Mouse (Mus musculus) liver, embryonic 16.5 days (tissue): ENCODE measurements around the gene Abhd8. TPM values are rescaled to one million over a fixed set of nuclear protein-coding genes. Genes with fewer than 3 reads are reported as not detected.
A peak's percentile ranks its signal among the peaks of the same experiment; 100 is the strongest.

ENCODE experiments used
- ATAC-seq: fragments of 200-750 bp; cut with Nextera tagmentation; 2 replicates; pipeline ENCODE4 v1.8.0; 2017; ENCODE audit warnings: low read depth, mild to moderate bottlenecking, moderate number of reproducible peaks, moderate library complexity
- H3K27ac ChIP-seq: fragments of 300-500 bp; sonication (generic); 2 replicates; pipeline ENCODE4 v1.5.1; 2014; ENCODE audit warnings: mild to moderate bottlenecking, low read length
- H3K27me3 ChIP-seq: fragments of 300-500 bp; sonication (generic); 2 replicates; pipeline ENCODE4 v1.6.1; 2014; ENCODE audit warnings: low read depth, low read length, mixed read lengths; ENCODE audit not compliant: control insufficient read depth, insufficient read depth
- H3K36me3 ChIP-seq: fragments of 300-500 bp; sonication (generic); 2 replicates; pipeline ENCODE4 v1.6.1; 2014; ENCODE audit warnings: mild to moderate bottlenecking; ENCODE audit not compliant: control insufficient read depth, insufficient read depth
- H3K4me1 ChIP-seq: fragments of 300-500 bp; sonication (generic); 2 replicates; pipeline ENCODE4 v1.6.1; 2014; ENCODE audit warnings: low read depth, low read length, mixed read lengths; ENCODE audit not compliant: control insufficient read depth
- H3K4me2 ChIP-seq: fragments of 300-500 bp; sonication (generic); 2 replicates; pipeline ENCODE4 v1.6.1; 2014; ENCODE audit warnings: low read depth, low read length, mixed read lengths
- H3K4me3 ChIP-seq: fragments of 300-500 bp; sonication (generic); 2 replicates; pipeline ENCODE4 v1.5.1; 2014; ENCODE audit warnings: low read depth, mild to moderate bottlenecking, low read length
- H3K9ac ChIP-seq: fragments of 300-500 bp; sonication (generic); 2 replicates; pipeline ENCODE4 v1.6.1; 2014; ENCODE audit warnings: low read depth, low read length
- H3K9me3 ChIP-seq: fragments of 300-500 bp; sonication (generic); replicated peaks from 2 replicates; pipeline ENCODE4 v1.6.1; 2016; ENCODE audit warnings: low read length; ENCODE audit not compliant: control insufficient read depth
- WGBS: fragments of 180-500 bp; shearing (Covaris S2); extraction: QIAGEN DNeasy Blood & Tissue Kit; methylation state at CpG from one replicate; pipeline ENCODE4 v1.1.7; 2014; ENCODE audit not compliant: insufficient replicate concordance; 5-methylcytosine and 5-hydroxymethylcytosine counted together
- polyA plus RNA-seq: library from polyadenylated mRNA; unstranded; fragments of >200 nt; fragmentation: Nextera tagmentation; extraction: Ambion mirVana; gene quantifications from 2 replicates; pipeline ENCODE4 v1.2.1, GENCODE M21; 2015

The Abhd8 gene
- polyA plus RNA-seq, 1 experiment from 2014 or later, result 5.0 TPM

DNA sequence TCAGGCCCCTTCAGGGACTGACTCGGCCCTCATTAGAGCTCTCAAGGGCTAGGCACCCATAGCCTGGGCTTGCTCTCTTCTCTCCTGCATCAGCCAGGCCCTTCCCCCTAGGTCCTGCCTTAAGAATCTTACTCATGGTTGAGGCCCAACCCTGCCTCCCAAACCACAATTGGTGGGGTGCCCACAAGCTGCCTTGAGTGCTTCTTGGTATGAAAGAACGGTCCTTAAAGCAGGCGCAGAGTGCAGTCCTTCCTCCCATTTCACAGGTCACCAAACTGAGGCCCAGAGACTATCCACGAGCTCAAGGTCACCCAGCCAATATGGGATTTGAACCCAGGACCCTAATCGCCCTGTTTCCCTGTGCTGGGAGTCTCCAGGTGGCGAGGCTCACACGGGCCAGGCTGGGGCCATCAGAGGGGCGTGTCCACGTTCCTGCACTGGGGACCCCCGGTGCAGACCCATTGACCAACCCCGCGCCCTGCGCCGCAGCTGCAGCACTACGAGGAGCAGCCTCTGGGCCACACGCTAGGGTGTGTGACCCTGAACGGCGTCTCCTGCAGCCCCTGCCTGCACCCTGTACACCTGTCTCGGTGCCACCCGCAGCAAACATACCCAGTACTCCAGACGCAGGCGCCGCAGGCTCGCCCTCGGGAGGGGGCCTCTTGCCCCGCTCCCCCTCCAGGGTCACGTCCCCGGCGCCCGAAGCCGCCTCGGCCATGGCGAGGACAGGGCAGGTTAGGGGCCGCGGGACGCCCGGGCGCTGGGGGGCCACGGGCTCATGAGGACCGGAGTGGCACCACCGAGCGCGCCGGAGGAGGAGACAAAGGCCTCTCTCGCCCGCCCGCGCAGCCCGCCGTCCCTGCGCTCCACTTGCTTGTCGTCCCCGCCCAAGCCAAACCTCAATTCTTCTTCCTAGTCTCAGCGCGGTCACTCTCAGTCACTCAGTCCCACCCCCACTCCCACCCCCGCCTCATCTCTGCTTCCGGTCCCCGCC is 22.0 kb upstream of the Abhd8 start, which contains the start of gene Ano8:
TSS of gene Ano8 (minus strand) at position 822 of the 994 bp plus-strand sequence.
- no peak for ATAC-seq
- Histone ChIP-seq H3K36me3 (no peaks in the 10 kb centered on the region; the same call in 1 of the 2 replicates), H3K27me3 (no peaks in the 10 kb centered on the region), H3K9me3 (no peaks in the 10 kb centered on the region), H3K4me2 (peak within 1 kb of the TSS; percentile 86), H3K4me1 (peaks cover 23% of the 10 kb centered on the region), H3K4me3 (peak within 1 kb of the TSS; percentile 64), H3K9ac (peak within 1 kb of the TSS; percentile 57), H3K27ac (no peak within 1 kb of the TSS)
- 4% methylated on average over 52 of the region's 58 CpGs for WGBS

DNA sequence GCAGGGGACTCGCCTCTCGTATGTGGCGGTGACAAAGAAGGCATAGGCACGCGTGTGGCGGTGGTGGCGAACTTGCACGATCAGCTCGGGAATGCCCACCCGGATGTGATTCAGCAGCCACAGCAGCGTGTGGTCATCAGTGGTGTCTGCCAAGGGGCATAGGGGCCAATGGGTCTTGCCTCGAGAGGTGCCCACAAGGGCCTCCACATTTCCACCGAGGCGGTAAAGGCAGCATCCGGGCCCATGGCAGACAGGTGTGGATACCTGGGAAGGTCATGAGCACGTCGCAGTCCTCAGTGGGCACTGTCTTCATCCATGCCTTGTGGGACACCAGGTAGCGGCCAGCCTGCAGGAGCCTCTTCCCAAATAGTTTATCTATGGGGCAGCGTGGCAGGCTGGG is 21.3 kb upstream of the Abhd8 start:
- H3K9ac ChIP-seq, result no peak overlapping the region

DNA sequence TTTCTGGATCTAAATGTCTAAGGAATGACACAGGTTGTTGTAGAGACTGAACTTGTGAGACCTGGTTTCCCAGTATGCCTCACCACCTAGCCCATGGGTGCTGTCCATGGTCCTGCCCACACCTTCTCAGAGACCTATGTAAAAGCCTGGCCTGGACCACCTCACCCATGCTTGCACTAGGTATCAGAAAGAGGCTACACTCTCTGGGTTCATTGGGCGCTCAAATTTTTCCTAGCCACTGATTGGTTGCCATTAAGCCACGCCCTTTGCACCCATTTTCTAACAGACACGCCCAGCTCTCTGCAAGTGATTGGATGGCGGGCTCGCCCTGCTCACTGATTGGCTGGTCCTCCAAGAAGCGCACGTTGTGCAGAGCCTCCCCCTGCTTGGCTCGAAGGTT is 20.5 kb upstream of the Abhd8 start:
- no peak overlapping the region for H3K9ac ChIP-seq
- H3K36me3 ChIP-seq, result no peaks in the 10 kb centered on the region
- peaks cover 14% of the 10 kb centered on the region for H3K4me1 ChIP-seq
- no peak overlapping the region for H3K4me2 ChIP-seq
- no peaks in the 10 kb centered on the region for H3K9me3 ChIP-seq
- WGBS, result 52% methylated on average over 8 of the region's 8 CpGs
- no peak for ATAC-seq
- H3K27me3 ChIP-seq, result no peaks in the 10 kb centered on the region
- H3K27ac ChIP-seq, result no peak overlapping the region
- no peak overlapping the region for H3K4me3 ChIP-seq

More for the DNA sequence above, 21.3 kb upstream of the Abhd8 start:
- ATAC-seq, result no peak
- Histone ChIP-seq H3K27ac (no peak overlapping the region), H3K9me3 (no peaks in the 10 kb centered on the region), H3K27me3 (no peaks in the 10 kb centered on the region), H3K4me3 (no peak overlapping the region), H3K4me1 (peaks cover 22% of the 10 kb centered on the region), H3K36me3 (no peaks in the 10 kb centered on the region), H3K4me2 (no peak overlapping the region)
- 91% methylated on average over 19 of the region's 19 CpGs for WGBS

DNA sequence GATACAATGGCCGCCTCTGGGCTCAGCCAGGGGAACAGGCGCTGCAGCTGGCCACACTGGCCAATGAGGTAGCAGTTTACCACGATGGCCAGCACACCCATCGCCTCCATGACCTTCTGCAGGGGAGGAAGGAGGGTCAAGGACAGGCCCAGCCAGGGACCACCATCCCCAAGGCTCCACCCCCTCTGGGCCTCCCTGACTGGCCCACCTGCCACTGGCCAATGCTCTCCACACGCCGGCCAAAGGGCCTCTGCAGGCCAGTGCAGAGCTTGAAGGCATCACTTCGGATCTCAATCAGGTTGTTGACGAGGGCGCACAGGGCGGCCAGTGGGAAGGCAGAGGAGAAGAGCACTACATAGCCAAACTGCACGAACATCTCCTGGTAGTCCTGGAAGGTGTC is 15.5 kb upstream of the Abhd8 start:
- WGBS, result 77% methylated on average over 10 of the region's 11 CpGs
- ATAC-seq, result no peak

DNA sequence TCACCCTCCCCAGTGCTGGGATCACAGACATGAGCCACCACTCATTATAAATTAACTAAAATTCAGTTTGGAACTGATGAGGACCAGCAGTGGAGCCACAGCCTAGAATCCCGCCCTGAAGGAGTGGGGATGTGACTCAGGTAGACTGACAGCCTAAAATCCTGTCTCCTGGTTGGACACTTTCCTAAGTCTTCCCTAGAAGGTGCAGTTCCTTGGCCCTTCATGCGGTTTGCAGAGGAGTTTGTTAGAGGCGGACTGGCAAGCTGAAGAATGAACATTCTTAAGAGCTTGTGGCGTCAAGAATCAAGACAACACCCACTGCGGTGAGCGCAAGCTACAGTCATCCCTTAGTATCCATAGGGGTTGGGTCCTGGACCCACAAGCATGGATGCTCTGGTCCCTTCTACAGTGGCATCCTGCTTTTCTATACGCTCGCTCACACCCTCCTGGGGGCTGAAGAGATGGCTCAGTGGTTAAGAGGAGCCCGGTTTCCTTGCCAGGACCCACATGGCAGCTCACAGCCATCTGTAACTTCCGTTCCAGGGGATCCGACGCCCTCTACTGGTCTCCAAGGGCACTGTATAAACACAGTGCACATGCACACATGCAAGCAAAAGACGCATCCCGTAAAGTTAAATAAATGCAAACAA is 13.9 kb upstream of the Abhd8 start:
- no peak overlapping the region; the same call in 1 of the 2 replicates for H3K9ac ChIP-seq
- ATAC-seq, result no peak
- no peaks in the 10 kb centered on the region for H3K27me3 ChIP-seq
- peak overlapping the region; percentile 91 for H3K4me2 ChIP-seq
- no peaks in the 10 kb centered on the region; the same call in 1 of the 2 replicates for H3K36me3 ChIP-seq
- no peak overlapping the region for H3K27ac ChIP-seq
- H3K9me3 ChIP-seq, result no peaks in the 10 kb centered on the region
- peak overlapping the region; percentile 66 for H3K4me3 ChIP-seq
- H3K4me1 ChIP-seq, result peaks cover 11% of the 10 kb centered on the region
- WGBS, result 38% methylated on average over 14 of the region's 14 CpGs

More for the DNA sequence above, 15.5 kb upstream of the Abhd8 start:
- no peak overlapping the region for H3K9ac ChIP-seq
- H3K9me3 ChIP-seq, result no peaks in the 10 kb centered on the region
- H3K27ac ChIP-seq, result no peak overlapping the region
- no peaks in the 10 kb centered on the region for H3K36me3 ChIP-seq
- no peaks in the 10 kb centered on the region for H3K27me3 ChIP-seq
- H3K4me1 ChIP-seq, result peaks cover 11% of the 10 kb centered on the region
- no peak overlapping the region for H3K4me3 ChIP-seq
- H3K4me2 ChIP-seq, result no peak overlapping the region

DNA sequence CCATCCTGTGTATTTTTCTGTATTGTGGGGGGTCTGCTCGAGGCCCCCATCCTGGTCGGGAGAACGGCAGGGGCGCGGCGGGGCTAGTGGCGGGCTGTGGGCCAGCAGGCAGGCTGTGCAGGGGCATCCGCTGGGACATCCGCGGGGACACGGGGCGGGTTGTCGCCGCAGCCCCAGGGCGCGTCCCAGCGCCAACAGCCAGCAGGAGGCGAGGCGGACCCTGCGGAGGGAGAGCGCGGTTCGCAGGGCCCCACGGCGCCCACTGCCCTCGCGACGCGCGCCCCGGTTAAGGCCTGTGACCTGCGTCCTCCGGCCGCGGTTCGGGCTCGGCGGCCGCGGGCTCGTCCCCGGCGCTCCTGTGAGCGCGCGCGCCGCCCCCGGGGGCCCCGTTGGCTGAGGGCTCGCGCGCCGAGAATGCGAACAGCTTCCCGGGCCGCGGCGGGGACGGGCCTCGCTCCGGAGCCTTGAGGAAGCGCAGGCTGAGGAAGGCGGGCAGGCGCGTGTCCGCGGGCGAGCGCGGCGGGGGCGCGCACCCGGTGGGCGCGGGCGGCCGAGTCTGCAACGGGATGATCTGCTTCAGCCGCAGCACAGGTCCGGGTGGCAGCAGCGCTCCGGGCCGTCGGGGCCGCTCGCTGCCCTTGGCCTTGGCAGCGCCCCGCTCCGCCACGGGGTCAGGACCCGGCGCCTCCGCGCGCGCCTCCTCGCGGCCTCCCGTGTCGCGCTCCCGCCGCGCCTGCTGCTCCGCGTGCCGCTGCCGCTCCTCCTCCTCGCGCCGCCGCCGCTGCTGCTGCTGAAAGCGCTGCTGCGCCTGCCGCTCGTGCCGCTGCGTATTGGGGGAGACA is 12.9 kb upstream of the Abhd8 start:
- peak; percentile 73 for ATAC-seq
- Histone ChIP-seq H3K36me3 (peaks cover 3% of the 10 kb centered on the region), H3K27ac (peak overlapping the region; percentile 25; the same call in 1 of the 2 replicates), H3K27me3 (no peaks in the 10 kb centered on the region), H3K9me3 (no peaks in the 10 kb centered on the region), H3K4me2 (peak overlapping the region; percentile 91), H3K4me3 (peak overlapping the region; percentile 66), H3K4me1 (peaks cover 11% of the 10 kb centered on the region), H3K9ac (peak overlapping the region; percentile 63)
- under 1% methylated on average over 107 of the region's 121 CpGs for WGBS

DNA sequence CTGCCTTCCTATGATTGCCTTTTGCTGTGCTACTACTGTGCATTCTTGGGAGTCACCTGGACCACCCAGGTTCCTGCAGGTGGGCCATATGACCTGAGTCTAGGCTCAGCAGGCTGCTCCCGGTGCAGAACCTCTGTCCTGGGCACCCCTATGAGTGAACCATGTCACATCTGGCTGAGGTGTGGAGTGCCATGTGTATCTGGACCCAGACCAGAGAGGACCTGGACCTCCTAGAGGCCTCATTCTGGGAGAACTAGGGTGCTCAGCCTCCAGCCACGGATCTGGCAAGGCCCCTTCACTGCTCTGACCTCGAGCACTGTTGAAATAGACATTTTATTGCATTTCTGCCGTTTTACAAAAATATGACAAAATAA is 12.2 kb upstream of the Abhd8 start:
- Histone ChIP-seq H3K27ac (no peak overlapping the region), H3K36me3 (peaks cover 3% of the 10 kb centered on the region), H3K9ac (peak overlapping the region; percentile 63), H3K4me2 (peak overlapping the region; percentile 91), H3K27me3 (no peaks in the 10 kb centered on the region), H3K9me3 (no peaks in the 10 kb centered on the region), H3K4me3 (peak overlapping the region; percentile 66), H3K4me1 (peaks cover 14% of the 10 kb centered on the region)
- 32% methylated on average over 4 of the region's 4 CpGs for WGBS
- no peak for ATAC-seq

DNA sequence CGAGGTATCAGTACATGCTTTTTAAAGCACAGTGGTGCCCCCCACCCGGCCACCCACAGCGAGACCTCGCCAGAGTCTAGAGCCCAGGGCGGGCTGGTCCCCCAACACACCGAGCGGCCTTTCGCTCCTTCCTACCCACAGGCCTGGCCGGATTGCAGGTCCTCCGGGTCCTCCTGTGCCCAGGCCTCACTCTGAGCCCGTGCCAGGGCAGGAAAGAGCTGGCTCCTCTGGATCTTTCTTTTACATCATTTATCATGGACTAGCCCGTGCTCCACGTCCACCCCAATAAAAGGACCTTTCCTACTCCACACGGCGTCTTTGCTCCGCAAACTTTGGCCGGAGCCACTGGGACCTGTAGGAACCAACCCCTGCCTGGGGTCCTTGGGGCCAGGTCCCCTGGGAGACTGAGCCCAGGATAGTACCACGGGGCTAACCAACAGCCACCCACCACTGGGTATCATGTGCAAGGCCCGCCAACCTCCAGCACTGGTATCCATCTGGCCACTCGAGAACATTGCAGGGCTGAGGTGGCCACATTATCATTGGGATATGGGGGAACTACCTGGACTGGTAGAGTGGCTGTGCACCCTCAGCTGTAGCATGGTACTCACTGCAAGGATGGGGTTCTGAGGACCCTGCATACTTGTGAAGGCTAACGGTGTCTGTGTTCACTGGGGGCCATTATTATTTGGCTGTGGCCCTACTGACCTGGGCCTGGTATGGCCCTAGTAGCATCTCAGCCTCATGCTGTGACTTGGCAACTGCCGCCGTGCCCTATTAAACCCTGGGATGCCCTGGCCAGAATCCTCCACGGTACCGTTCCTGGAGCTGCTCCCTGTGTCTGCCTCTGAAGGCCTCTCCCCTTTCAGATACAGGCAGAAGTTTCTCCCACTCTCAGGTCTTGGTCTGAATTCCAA is 11.6 kb upstream of the Abhd8 start:
- no peak for ATAC-seq
- 85% methylated on average over 25 of the region's 25 CpGs for WGBS
- Histone ChIP-seq H3K4me3 (no peak overlapping the region), H3K36me3 (peaks cover 3% of the 10 kb centered on the region), H3K9ac (no peak overlapping the region), H3K4me1 (peaks cover 20% of the 10 kb centered on the region), H3K9me3 (no peaks in the 10 kb centered on the region), H3K27ac (no peak overlapping the region), H3K4me2 (no peak overlapping the region), H3K27me3 (no peaks in the 10 kb centered on the region)
